Mouse (Mus musculus): ENCODE data around the gene Unc13c. TPM values are rescaled to one million over a fixed set of nuclear protein-coding genes. Genes with fewer than 3 reads are reported as not detected.

The Unc13c gene
- total RNA-seq, 1 experiment from 2014 or later, result not detected

DNA sequence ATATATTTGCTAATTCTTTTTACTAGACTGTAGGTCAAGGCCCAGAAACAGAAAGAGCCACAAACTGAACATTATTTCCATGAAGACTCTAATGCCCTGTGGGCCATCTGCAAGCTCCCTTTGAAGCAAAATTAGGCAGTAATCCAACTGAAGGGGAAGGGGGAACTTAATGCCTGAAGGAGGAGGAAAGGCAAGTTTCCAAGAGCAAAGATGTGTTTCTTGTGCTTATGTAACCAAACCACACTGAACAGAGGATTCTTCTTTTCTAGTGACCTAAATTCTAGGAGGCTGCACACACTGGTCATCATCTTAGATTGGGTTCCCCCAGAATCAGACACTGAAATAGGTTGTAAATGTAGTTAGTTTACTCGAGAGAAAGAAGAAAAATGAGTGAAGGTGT, 85.6 kb downstream of the Unc13c start:
- no peak for ATAC-seq (replicated peaks; ENCODE audit: low read depth, poor library complexity, severe bottlenecking)

DNA sequence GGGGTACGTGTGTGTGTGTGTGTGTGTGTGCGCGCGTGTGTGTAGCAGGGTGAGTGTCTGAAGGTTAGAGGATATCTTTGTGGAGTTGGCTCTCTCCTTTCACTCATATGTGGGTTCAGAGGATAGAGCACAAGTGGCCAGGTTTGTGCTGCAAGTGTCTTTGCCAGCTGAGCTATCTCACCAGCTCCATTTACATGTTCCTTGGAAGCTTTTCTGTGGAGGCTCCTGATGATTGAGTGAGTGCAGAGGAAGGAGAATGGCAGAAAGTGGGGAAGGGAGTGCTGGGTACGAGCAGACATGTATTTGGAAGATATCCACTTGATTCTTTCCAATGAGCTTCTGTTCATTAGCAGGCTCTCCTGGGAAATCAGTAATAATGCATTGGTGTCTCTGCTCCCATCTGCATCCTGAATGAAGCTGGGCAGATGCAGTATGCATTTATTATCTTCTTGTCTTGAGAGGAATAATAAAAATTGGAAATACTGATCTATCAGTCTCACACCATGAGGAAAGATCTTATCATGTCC, 86.3 kb downstream of the Unc13c start:
- no peak for ATAC-seq (replicated peaks; ENCODE audit: low read depth, poor library complexity, severe bottlenecking)

DNA sequence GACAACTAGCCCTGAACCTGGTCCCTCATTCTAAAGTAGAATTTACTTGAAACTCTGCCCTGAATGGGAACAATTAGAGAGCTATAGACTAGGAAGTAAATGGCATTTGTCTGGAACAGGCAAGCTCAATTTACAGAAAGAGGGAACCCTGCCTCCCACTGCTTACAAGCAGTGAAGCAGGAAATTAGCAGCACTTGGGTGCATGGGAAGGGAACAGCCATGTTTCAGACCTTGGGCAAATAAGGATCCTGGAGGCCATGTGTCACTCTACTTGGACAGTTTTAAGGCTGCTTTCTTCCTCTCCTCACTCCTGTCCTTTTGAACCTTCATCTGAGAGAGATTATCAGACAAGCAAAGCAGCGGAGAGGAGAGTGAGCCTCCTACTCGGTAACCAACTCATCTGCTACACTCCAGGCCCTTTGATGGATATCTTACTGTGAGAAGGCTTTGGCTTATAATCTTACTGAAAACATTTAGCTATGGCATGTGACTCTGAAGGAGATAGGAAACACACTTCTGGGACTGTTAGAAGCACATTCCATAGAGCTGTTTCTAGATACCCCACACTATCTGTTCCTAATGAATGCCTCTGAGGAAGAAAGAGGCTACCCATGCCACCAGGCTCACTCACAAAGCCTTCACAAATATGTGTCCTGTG, 101.2 kb downstream of the Unc13c start:
- no peak for ATAC-seq (replicated peaks; ENCODE audit: low read depth, poor library complexity, severe bottlenecking)

DNA sequence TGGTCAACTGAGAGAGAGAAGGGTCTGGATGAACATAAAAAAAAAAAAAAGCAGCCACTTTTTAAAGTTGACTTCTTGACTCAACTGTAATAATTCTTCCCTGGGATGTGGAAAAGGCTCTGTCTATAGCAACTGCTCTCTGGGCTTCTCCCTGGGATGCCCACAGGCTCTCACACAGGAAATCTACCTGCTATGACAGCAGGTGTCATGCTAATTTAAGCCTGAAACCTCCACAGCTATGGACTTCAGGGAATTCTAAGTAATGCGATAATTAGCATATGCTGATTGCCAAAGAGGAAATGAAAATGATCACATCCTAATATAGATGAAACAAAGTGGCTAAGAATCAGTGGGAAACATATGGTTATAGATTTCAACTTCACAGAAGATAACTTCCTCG, 102.1 kb downstream of the Unc13c start:
- no peak for ATAC-seq (replicated peaks; ENCODE audit: low read depth, poor library complexity, severe bottlenecking)

DNA sequence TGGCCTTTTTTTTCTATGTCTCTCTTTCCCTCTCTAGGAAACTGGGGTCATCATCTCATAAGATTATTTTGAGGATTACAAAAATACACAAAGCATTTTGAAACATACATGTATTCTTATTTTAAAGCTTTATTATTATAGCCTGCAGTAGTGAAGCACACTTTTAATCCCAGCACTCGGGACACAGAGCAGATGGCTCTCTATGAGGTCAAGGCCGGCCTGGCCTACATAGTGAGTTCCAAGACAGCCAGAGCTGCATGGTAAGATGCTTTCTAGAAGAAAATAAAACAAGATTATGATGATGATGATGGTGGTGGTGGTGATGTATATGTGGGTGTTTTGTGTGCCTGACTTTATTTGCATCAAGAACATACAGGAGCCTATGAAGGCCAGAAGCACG, 109.3 kb downstream of the Unc13c start:
- ATAC-seq (replicated peaks; ENCODE audit: low read depth, poor library complexity, severe bottlenecking), result no peak

DNA sequence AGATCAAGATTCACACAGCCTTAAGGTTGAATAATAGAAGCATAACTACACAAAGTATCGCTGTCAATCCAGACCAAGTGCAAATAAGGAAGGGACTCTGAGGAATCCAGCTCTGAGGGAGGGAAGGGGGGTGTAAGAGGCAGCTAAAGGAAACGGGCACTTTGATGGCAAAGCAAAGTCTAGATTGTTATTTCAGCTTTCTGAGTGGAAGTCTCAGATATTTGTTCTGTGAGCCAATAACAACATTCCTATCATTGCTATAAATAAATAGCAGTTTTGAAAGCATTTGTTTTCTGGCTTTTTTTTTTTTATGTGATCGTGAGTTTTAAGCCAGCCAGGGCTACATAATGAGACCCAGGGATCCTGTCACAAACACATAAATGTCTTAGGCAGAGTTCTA, 114.5 kb downstream of the Unc13c start:
- ATAC-seq (replicated peaks; ENCODE audit: low read depth, poor library complexity, severe bottlenecking), result no peak

DNA sequence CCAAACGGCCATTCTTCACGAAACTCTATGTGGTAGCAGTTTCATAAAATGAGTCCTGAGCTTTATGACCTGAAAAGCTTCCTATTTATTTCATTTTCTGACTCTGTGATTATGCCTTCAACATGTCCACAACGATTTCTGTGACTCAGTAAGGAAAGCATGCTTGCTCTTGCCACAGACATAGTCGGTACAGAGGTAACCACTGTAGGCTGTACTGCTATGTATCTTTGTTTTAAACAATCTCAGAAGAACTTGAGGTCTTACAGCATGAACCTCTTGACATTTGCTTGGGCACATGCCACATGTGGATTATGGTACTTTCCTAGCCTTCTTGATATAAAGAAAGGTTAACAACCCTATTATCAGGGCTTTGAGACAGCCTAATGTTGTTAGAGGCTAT, 162.1 kb downstream of the Unc13c start:
- no peak for ATAC-seq (replicated peaks; ENCODE audit: low read depth, poor library complexity, severe bottlenecking)

DNA sequence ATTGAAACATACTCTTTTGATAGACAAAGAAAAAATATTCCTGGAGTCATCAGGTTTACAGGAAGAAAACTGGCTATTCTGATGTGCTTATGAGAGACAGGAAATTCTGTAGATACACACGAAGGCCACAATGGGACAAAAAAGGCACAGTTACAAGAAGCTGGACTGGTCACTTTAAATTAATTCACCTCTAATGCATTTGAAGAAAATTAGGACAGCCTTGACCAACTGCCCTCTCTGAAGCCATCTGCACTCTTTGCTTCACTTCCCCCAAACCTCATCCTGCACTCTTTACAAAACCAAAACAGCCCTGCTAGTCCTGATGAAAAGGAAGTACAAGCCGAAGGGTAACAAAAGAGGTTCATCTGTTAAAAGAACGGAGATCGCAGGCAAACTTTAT, 194.2 kb downstream of the Unc13c start:
- no peak for ATAC-seq (replicated peaks; ENCODE audit: low read depth, poor library complexity, severe bottlenecking)

DNA sequence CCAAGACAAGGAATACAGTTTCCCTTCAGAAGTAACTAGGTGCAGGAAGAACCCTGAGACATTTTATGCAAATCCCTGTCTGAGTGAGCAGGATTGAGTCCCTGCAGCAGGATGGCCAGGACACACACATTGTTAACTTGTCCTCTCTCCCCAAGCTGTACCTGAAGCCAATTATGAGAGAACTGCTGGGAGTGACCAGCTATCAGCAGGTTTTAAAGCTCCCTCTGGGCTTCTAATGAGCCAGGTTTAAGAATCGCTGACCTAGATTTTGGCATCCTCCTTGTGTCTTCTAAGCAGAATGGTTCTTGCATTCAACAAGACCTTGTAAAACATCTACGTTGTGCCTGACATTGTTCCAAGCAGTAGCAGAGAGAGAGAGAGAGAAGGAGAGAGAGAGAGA, 213.6 kb downstream of the Unc13c start:
- no peak for ATAC-seq (replicated peaks; ENCODE audit: low read depth, poor library complexity, severe bottlenecking)

DNA sequence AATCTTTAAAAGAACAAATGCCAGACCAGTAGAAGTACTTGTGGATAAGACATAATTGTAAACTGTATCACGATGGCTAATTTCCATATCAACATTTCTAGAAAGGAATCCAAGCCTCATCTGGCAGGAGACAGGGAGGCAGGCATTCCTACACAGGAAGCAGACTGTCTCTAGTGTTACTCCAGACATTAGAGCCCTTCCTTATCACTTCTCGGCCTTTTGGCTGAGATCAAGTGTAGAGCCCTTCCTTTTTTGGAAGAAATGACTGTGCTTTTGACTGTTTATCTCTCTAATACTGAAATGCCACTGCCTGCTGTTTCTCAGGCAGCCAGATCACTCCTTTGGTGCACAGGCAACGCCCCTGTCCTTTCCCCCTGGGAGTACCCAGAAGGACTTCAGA, 215.3 kb downstream of the Unc13c start:
- ATAC-seq (replicated peaks; ENCODE audit: low read depth, poor library complexity, severe bottlenecking), result peak; percentile 22; the same call in 1 of the 2 replicates

DNA sequence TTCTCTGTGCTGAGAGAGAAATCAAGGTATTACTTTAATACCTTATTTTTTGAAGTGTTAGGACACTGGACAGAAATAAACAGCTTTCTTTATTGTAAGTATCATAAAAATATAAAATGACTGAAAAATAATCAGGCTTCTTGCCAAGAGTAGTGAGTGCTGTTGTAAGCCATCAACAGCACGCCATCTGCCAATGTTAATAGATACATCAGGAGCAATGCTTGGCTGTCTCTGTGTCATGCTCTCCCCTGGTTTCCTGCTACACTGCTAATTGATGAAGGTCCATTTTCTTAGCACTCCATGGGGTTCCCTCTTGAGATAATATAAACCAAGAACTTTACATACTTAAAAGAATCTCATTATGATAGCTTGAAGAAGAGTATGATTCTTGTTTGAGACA, 217.4 kb downstream of the Unc13c start:
- ATAC-seq (replicated peaks; ENCODE audit: low read depth, poor library complexity, severe bottlenecking), result no peak

DNA sequence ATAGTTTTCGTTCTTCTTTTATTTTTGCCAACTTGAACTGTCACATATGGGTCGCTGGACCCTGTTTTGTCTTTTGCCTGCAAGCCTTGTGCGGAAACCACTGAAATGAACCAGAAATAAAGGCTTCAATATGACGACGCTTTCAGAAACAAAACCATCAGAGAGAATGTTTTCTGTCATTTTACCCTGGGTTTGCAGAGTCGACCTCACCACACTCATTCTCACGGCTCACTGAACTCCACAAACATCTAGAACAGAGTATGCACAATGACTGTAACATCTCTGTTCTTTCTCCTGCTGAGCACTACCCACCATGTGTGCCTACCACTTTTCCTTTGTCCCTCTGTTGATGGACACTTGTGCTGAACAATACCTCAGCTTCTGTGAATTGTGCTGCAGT, 234.3 kb downstream of the Unc13c start:
- ATAC-seq (replicated peaks; ENCODE audit: low read depth, poor library complexity, severe bottlenecking), result no peak

DNA sequence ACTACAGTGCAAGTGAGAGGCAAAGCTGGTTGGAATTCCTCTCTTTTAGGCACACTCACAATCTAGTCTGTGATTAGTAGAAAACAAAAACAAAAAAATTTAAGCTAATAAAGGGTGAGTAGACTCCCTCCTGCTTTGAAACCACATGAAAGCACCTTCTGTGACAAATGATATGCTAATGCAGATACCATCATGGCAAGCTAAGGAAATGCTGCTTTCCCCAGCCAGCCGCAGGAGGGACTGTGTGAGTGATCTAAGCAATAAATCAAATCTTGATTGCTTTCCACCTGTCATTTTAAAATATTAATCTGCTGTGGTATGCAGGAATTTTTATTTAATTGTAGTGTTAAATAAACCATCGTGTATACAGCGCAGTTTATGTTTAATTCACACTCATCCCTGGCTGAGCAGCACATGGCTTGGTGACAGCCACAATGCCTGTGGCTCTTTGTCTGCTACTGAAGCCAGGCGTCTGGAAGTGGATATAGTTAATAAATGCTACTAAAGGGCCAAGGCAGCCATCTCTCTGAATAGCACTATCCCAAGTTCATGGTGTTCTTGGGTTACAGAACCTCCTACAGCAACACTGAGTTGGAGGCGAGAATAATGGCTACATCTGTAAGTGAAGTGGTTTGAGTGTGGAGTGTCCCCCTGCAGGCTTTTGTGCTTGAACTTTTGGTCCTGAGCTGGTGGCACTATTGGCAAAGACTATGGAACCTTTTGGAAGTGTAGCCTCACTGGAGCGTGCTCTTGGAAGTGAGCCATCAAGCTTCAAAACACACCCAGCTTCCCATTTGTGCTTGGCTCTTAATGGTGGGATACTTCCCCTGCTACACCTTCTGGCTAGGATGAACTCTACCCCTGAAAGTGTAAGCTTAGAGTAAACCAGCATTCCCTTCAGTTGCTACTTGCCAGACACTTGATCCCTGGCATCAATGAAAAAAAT, 242.8 kb downstream of the Unc13c start:
- no peak for ATAC-seq (replicated peaks; ENCODE audit: low read depth, poor library complexity, severe bottlenecking)

DNA sequence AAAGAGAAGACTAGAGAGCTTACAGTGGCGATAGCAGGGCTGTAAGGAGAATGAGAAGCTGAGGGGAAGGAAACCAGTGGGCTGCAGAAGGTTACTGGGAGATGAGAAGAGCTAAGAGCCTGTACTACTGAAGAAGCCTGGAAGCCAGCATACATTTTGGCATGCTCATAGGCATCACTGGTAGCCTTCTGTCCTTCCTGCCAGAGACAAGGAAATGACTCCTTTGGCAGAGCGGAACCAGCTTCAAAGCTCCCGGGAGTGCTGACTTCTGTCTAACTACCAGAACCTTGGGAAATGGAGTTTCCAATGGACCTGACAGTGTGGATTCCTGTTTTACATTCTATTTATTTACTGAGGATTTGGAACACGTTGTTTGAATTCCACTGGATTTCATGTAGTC, 244.0 kb downstream of the Unc13c start:
- no peak for ATAC-seq (replicated peaks; ENCODE audit: low read depth, poor library complexity, severe bottlenecking)

DNA sequence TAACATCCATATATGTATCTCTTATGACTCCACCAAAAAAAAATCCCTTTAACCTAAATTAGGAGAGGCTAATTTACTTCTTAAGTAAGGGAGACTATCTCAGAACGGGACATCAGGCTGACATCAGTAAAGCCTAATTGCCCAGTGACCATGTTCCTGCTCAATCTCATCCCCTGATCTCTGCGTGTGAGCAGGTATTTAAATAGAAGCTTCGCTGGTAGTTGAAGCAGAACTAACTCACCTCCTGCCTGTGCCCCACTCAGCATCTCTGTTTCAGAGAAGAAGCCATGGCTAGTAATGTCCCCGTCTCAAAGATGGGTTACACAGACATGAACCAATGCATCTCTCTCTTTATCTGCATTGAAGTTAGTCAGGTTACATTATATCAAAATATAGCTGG, 255.3 kb downstream of the Unc13c start:
- ATAC-seq (replicated peaks; ENCODE audit: low read depth, poor library complexity, severe bottlenecking), result no peak

DNA sequence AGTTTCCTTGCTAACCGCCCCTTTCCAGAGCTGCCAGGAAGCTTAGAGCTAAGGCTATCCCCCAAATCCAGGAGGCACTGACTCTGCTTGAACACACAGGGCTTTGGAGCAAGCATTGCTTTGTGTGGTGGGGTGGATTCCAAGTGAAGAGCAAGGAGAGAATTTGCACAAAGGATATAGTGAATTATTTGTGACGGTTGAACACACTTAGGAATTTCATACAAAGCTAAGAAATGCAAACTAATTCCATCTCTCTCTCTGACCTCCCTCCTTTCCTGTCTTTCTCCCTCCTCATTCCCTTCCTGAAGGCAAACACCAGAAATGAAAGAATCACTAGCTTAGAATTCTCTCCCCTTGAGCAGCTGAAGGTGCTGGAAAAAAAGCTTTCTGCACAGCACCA, 271.7 kb downstream of the Unc13c start:
- no peak for ATAC-seq (replicated peaks; ENCODE audit: low read depth, poor library complexity, severe bottlenecking)

DNA sequence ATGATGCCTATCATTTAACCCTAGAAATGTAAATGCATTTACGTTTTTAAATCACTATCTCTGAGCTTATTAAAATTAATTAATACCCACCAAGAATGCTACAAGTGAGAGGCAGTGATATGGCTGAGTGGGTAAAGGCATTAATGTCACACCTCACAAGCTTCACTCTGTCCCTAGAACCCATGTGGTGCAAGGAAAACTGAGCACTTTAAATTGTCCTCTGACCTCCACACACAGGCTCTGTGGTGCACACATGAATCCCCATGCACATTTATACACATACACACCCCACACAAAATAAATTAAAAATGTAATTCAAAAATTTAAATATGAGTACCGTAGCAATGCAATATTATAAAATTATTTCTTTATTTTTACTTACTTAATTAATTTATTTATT, 287.2 kb downstream of the Unc13c start:
- no peak for ATAC-seq (replicated peaks; ENCODE audit: low read depth, poor library complexity, severe bottlenecking)

DNA sequence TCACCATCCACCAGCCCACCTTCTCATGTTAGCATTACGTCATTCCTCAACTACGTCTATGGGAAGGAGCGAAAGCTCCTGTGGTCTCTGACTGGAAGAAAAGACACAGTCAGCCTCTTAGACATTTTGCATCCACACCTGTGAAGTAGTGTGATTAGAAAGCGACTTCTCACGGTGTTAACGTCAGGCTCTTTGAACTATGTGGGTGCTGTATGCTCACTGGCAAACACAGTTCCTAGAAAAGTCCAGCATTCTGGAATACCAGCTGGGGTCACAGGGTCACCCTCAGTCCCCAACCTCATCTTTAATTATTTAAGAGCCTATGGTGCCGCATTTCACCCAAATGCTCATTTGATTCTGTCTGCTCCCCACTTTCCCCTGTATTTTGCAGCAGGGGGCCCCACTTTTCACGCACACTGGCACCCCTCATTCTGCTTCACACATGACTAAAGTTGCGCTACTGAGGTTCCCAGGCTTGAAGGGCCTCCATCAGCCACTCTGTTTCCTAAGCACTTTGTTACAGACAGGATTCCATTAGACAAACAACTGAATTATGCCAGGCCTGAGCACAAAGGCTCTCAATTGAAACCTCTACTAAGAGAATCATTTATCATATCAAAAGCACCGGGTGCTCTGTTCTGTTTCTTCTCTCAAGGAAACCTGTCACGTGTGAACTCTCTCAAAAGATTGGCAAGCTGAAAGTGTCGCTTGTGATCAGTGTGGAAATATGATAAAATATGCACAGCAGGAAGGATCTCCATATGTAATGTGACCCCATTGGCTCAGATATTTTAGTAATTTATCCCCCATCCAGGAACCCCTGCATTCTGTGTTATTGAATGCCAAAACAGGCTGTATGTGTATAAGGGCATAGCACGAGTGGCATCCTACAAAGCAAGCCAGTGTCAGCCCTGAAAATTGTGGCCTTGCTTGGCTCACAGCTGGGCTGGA, 287.9 kb downstream of the Unc13c start:
- ATAC-seq (replicated peaks; ENCODE audit: low read depth, poor library complexity, severe bottlenecking), result no peak

DNA sequence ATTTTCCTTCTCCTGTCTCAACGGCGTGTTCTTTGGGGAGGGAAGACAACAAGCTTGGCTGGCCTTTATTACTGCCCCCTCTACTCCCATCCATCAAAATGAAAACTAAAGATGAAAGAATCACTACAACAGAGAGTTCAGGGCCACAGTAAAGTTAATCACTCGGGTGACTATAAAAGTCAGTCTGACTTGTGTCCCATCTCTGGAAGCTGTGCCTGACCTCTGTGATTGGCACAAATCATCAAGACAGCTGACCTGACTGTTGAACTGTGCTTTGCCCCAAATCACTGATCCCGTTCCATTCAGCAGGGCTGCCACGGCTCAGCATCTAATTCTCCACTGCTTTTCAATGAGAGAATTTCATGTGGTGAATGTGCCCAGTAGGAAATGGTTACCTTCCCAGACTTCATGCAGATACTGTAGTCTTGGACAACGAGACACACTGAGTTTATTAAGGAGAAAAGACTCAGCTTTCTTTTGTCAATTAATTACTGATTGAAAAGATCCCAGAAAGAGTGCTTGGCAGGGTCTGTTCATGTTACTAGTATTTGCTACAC, 297.0 kb downstream of the Unc13c start:
- no peak for ATAC-seq (replicated peaks; ENCODE audit: low read depth, poor library complexity, severe bottlenecking)

DNA sequence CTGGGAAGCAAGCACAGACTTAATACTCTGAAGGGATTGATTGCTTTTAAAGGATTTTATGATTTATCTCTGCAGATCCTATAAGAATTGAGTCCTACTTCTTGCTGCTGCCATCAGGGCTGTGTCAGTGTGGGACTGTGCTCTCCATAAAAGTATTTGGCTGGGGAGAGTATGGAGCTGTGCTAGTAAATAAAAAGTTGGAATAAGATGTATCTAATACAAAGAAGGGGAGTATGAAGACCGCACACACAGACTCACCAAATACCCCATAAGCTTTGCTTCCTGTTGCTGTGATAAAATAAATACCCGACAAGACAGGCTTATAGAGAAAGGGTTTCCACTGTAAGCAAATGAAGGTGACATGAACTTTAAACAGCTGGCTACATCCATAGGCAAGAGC, 298.7 kb downstream of the Unc13c start:
- ATAC-seq (replicated peaks; ENCODE audit: low read depth, poor library complexity, severe bottlenecking), result no peak
